Mouse (Mus musculus): ENCODE measurements around the gene Trmt44.

GRCm38 (mm10) chr5:35524381-35524780 is 50.5 kb downstream of the Trmt44 start:
- TF ChIP-seq CTCF (IDR thresholded peaks at IDR 0.05; ENCODE audit: low read depth, low read length), result no peak
- no peak for TF ChIP-seq GATA1 (IDR thresholded peaks at IDR 0.05; ENCODE audit: borderline replicate concordance, low read length)
- no peak for TF ChIP-seq POLR2AphosphoS5 (IDR thresholded peaks at IDR 0.05; ENCODE audit: insufficient replicate concordance, low read depth, low read length)
